Mouse (Mus musculus): ENCODE measurements around the gene Exoc3l2. TPM values are rescaled to one million over a fixed set of nuclear protein-coding genes. Genes with fewer than 3 reads are reported as not detected.
A peak's percentile ranks its signal among the peaks of the same experiment; 100 is the strongest.

Exoc3l2 gene
- polyA plus RNA-seq, 1 experiment from 2014 or later = 0.19 TPM

GRCm38 (mm10) chr7:19427999-19428650 lies 35.0 kb upstream of the Exoc3l2 start:
- ATAC-seq = no peak
- Histone ChIP-seq H3K4me1 (replicated peaks; ENCODE audit: control insufficient read depth, insufficient read depth, low read length) (no peaks in the 10 kb centered on the region), H3K9me3 (ENCODE audit: control insufficient read depth, low read length) (0 out of 2 replicates have a peak, but pooled peaks cover 2% of the 10 kb centered on the region), H3K9ac (replicated peaks; ENCODE audit: low read depth, low read length) (no peak overlapping the region), H3K4me2 (ENCODE audit: low read length) (no peak overlapping the region), H3K36me3 (ENCODE audit: control insufficient read depth, insufficient read depth) (peaks cover 51% of the 10 kb centered on the region), H3K27me3 (replicated peaks; ENCODE audit: control insufficient read depth, insufficient read depth, low read length) (no peaks in the 10 kb centered on the region), H3K27ac (ENCODE audit: low read length) (no peak overlapping the region; the same call in 1 of the 2 replicates), H3K4me3 (replicated peaks; ENCODE audit: low read length) (no peak overlapping the region)
- 68% methylated on average over 15 of the region's 15 CpGs for WGBS

GRCm38 (mm10) chr7:19429726-19430125 lies 33.4 kb upstream of the Exoc3l2 start:
- 57% methylated on average over 8 of the region's 8 CpGs for WGBS

GRCm38 (mm10) chr7:19430402-19430801 lies 32.7 kb upstream of the Exoc3l2 start:
- H3K36me3 ChIP-seq (ENCODE audit: control insufficient read depth, insufficient read depth) = peaks cover 70% of the 10 kb centered on the region
- 0 out of 2 replicates have a peak, but pooled peaks cover 2% of the 10 kb centered on the region for H3K9me3 ChIP-seq (ENCODE audit: control insufficient read depth, low read length)
- no peak overlapping the region for H3K9ac ChIP-seq (replicated peaks; ENCODE audit: low read depth, low read length)
- H3K4me1 ChIP-seq (replicated peaks; ENCODE audit: control insufficient read depth, insufficient read depth, low read length) = no peaks in the 10 kb centered on the region
- no peaks in the 10 kb centered on the region for H3K27me3 ChIP-seq (replicated peaks; ENCODE audit: control insufficient read depth, insufficient read depth, low read length)
- H3K4me3 ChIP-seq (replicated peaks; ENCODE audit: low read length) = no peak overlapping the region
- ATAC-seq = no peak
- no peak overlapping the region for H3K4me2 ChIP-seq (ENCODE audit: low read length)
- H3K27ac ChIP-seq (ENCODE audit: low read length) = no peak overlapping the region
- 91% methylated on average over 6 of the region's 6 CpGs for WGBS

More at GRCm38 (mm10) chr7:19429726-19430125, 33.4 kb upstream of the Exoc3l2 start:
- H3K9ac ChIP-seq (replicated peaks; ENCODE audit: low read depth, low read length) = no peak overlapping the region
- no peak overlapping the region for H3K4me2 ChIP-seq (ENCODE audit: low read length)
- H3K4me3 ChIP-seq (replicated peaks; ENCODE audit: low read length) = no peak overlapping the region
- 0 out of 2 replicates have a peak, but pooled peaks cover 2% of the 10 kb centered on the region for H3K9me3 ChIP-seq (ENCODE audit: control insufficient read depth, low read length)
- no peak overlapping the region for H3K27ac ChIP-seq (ENCODE audit: low read length)
- no peak for ATAC-seq
- H3K27me3 ChIP-seq (replicated peaks; ENCODE audit: control insufficient read depth, insufficient read depth, low read length) = no peaks in the 10 kb centered on the region
- no peaks in the 10 kb centered on the region for H3K4me1 ChIP-seq (replicated peaks; ENCODE audit: control insufficient read depth, insufficient read depth, low read length)
- H3K36me3 ChIP-seq (ENCODE audit: control insufficient read depth, insufficient read depth) = peaks cover 65% of the 10 kb centered on the region

GRCm38 (mm10) chr7:19432475-19432874 lies 30.7 kb upstream of the Exoc3l2 start:
- Histone ChIP-seq H3K27me3 (replicated peaks; ENCODE audit: control insufficient read depth, insufficient read depth, low read length) (no peaks in the 10 kb centered on the region), H3K9ac (replicated peaks; ENCODE audit: low read depth, low read length) (no peak overlapping the region), H3K4me3 (replicated peaks; ENCODE audit: low read length) (no peak overlapping the region), H3K9me3 (ENCODE audit: control insufficient read depth, low read length) (0 out of 2 replicates have a peak, but pooled peaks cover 2% of the 10 kb centered on the region), H3K4me1 (replicated peaks; ENCODE audit: control insufficient read depth, insufficient read depth, low read length) (no peaks in the 10 kb centered on the region), H3K4me2 (ENCODE audit: low read length) (no peak overlapping the region), H3K27ac (ENCODE audit: low read length) (no peak overlapping the region), H3K36me3 (ENCODE audit: control insufficient read depth, insufficient read depth) (peaks cover 72% of the 10 kb centered on the region)
- ATAC-seq = no peak
- whole genome bisulfite sequencing = 96% methylated on average over 2 of the region's 2 CpGs

GRCm38 (mm10) chr7:19436276-19436675 lies 26.9 kb upstream of the Exoc3l2 start:
- H3K4me1 ChIP-seq (replicated peaks; ENCODE audit: control insufficient read depth, insufficient read depth, low read length) = no peaks in the 10 kb centered on the region
- H3K4me2 ChIP-seq (ENCODE audit: low read length) = no peak overlapping the region
- H3K36me3 ChIP-seq (ENCODE audit: control insufficient read depth, insufficient read depth) = peaks cover 67% of the 10 kb centered on the region
- no peak overlapping the region for H3K9ac ChIP-seq (replicated peaks; ENCODE audit: low read depth, low read length)
- 0 out of 2 replicates have a peak, but pooled peaks cover 2% of the 10 kb centered on the region for H3K9me3 ChIP-seq (ENCODE audit: control insufficient read depth, low read length)
- no peaks in the 10 kb centered on the region for H3K27me3 ChIP-seq (replicated peaks; ENCODE audit: control insufficient read depth, insufficient read depth, low read length)
- no peak overlapping the region for H3K27ac ChIP-seq (ENCODE audit: low read length)
- 94% methylated on average over 2 of the region's 2 CpGs for WGBS
- H3K4me3 ChIP-seq (replicated peaks; ENCODE audit: low read length) = no peak overlapping the region
- no peak for ATAC-seq

- Histone ChIP-seq H3K9ac (replicated peaks; ENCODE audit: low read depth, low read length) (no peak overlapping the region), H3K4me3 (replicated peaks; ENCODE audit: low read length) (no peak overlapping the region), H3K36me3 (ENCODE audit: control insufficient read depth, insufficient read depth) (peaks cover 62% of the 10 kb centered on the region), H3K27ac (ENCODE audit: low read length) (no peak overlapping the region), H3K4me2 (ENCODE audit: low read length) (no peak overlapping the region), H3K4me1 (replicated peaks; ENCODE audit: control insufficient read depth, insufficient read depth, low read length) (no peaks in the 10 kb centered on the region), H3K9me3 (ENCODE audit: control insufficient read depth, low read length) (0 out of 2 replicates have a peak, but pooled peaks cover 2% of the 10 kb centered on the region), H3K27me3 (replicated peaks; ENCODE audit: control insufficient read depth, insufficient read depth, low read length) (no peaks in the 10 kb centered on the region)
- peak; percentile 26; the same call in 1 of the 2 replicates for ATAC-seq
- WGBS = 79% methylated on average over 9 of the region's 9 CpGs
These were observed 26.1 kb upstream of the Exoc3l2 start for GRCm38 (mm10) chr7:19437048-19437447.

GRCm38 (mm10) chr7:19441448-19442091 lies 21.6 kb upstream of the Exoc3l2 start:
- Histone ChIP-seq H3K27me3 (replicated peaks; ENCODE audit: control insufficient read depth, insufficient read depth, low read length) (no peaks in the 10 kb centered on the region), H3K4me2 (ENCODE audit: low read length) (no peak overlapping the region), H3K36me3 (ENCODE audit: control insufficient read depth, insufficient read depth) (peaks cover 25% of the 10 kb centered on the region), H3K4me3 (replicated peaks; ENCODE audit: low read length) (no peak overlapping the region), H3K9ac (replicated peaks; ENCODE audit: low read depth, low read length) (no peak overlapping the region), H3K4me1 (replicated peaks; ENCODE audit: control insufficient read depth, insufficient read depth, low read length) (no peaks in the 10 kb centered on the region), H3K9me3 (ENCODE audit: control insufficient read depth, low read length) (no peaks in the 10 kb centered on the region), H3K27ac (ENCODE audit: low read length) (no peak overlapping the region)
- no peak for ATAC-seq
- WGBS = 87% methylated on average over 9 of the region's 9 CpGs

GRCm38 (mm10) chr7:19443344-19443743 lies 19.8 kb upstream of the Exoc3l2 start:
- Histone ChIP-seq H3K4me1 (replicated peaks; ENCODE audit: control insufficient read depth, insufficient read depth, low read length) (no peaks in the 10 kb centered on the region), H3K36me3 (ENCODE audit: control insufficient read depth, insufficient read depth) (peaks cover 16% of the 10 kb centered on the region), H3K9me3 (ENCODE audit: control insufficient read depth, low read length) (no peaks in the 10 kb centered on the region), H3K9ac (replicated peaks; ENCODE audit: low read depth, low read length) (no peak overlapping the region), H3K27me3 (replicated peaks; ENCODE audit: control insufficient read depth, insufficient read depth, low read length) (no peaks in the 10 kb centered on the region), H3K4me2 (ENCODE audit: low read length) (no peak overlapping the region), H3K4me3 (replicated peaks; ENCODE audit: low read length) (no peak overlapping the region), H3K27ac (ENCODE audit: low read length) (no peak overlapping the region)
- 43% methylated on average over 3 of the region's 3 CpGs for WGBS
- ATAC-seq = peak; percentile 47; the same call in 1 of the 2 replicates

- no peaks in the 10 kb centered on the region for H3K9me3 ChIP-seq (ENCODE audit: control insufficient read depth, low read length)
- H3K4me2 ChIP-seq (ENCODE audit: low read length) = no peak overlapping the region
- no peaks in the 10 kb centered on the region for H3K4me1 ChIP-seq (replicated peaks; ENCODE audit: control insufficient read depth, insufficient read depth, low read length)
- no peak overlapping the region for H3K4me3 ChIP-seq (replicated peaks; ENCODE audit: low read length)
- H3K27ac ChIP-seq (ENCODE audit: low read length) = no peak overlapping the region
- WGBS = 89% methylated on average over 12 of the region's 12 CpGs
- H3K36me3 ChIP-seq (ENCODE audit: control insufficient read depth, insufficient read depth) = peaks cover 18% of the 10 kb centered on the region
- H3K9ac ChIP-seq (replicated peaks; ENCODE audit: low read depth, low read length) = no peak overlapping the region
- no peaks in the 10 kb centered on the region for H3K27me3 ChIP-seq (replicated peaks; ENCODE audit: control insufficient read depth, insufficient read depth, low read length)
- no peak for ATAC-seq
These were observed 18.3 kb upstream of the Exoc3l2 start for GRCm38 (mm10) chr7:19444801-19445200.
